Mouse (Mus musculus): ENCODE results near the gene Hmgb1.

Gene Hmgb1

DNA sequence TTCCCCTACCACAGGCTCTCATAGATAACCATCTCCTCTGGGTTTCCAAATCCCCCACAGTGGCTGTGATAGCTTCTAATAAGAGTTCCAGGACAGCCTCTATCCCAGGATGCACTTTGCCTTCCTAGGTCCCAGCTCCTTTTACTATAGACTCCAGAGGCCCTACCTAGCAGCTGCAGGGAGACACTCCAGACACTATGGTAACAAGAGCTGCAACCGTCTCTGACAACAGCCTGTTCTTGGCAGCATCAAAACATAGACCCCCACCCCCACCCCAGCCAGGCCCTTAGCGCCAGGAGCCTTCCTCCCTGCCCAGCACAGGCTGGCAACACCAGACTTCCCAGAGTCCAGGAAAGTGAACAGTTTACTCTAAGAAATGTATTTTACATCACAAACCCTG lies 181.2 kb downstream of the Hmgb1 start:
- DNase-seq (ENCODE audit: inconsistent age in 2 of 2, low spot score in 1 of 2), result no peak

DNA sequence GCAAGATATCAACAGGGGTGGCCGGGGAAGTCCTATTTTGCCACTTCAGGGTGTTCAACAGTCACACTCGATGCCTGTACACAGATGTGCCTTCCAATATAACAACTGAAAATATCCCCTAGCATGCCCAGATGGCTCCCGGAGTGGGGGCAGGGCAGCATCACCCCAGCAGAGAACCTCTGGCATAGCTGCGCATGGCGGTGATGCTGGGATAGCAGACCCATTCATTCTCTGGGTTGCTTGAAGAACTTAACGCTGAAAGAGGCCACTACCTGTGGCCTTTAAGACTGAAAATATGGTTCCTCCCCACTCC lies 181.5 kb downstream of the Hmgb1 start:
- no peak for DNase-seq (ENCODE audit: inconsistent age in 2 of 2, low spot score in 1 of 2)

- no peak for DNase-seq (ENCODE audit: inconsistent age in 2 of 2, low spot score in 1 of 2)
These were observed 182.1 kb downstream of the Hmgb1 start for GRCm38 (mm10) chr5:149002034-149002802.

- peak in 1 of 2 experiments; percentile 39 for DNase-seq (ENCODE audit: inconsistent age in 2 of 2, low spot score in 1 of 2)
These were observed 184.5 kb downstream of the Hmgb1 start for GRCm38 (mm10) chr5:148999802-149000201.

DNA sequence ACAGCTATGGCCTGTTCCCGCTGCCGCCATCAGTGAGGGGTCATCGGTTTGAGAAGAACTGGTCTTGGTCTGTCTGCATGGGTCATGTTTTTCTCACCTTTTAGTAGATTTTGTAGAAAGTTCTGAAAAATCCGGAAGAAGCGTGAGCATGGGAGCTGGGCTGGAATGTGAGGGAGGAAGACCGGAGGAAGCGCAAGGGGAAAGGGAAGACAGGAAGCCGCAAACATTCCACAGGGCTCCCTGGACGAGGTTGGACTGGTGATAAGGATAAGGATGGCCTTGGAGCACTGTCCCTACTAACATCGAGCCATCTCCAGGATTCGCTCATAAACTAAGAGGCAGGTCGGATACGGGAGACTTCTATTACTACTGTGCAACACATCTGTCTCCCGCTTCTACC lies 185.8 kb downstream of the Hmgb1 start:
- peak in 1 of 2 experiments; percentile 69 for DNase-seq (ENCODE audit: inconsistent age in 2 of 2, low spot score in 1 of 2)

- DNase-seq (ENCODE audit: inconsistent age in 2 of 2, low spot score in 1 of 2), result peak in 1 of 2 experiments; percentile 35
These were observed 187.6 kb downstream of the Hmgb1 start for GRCm38 (mm10) chr5:148996709-148997037.
